Mouse (Mus musculus) right cerebral cortex, postnatal 14 days (tissue): ENCODE results near the gene Enpp3.
"Not testable (repeated sequence)": the region's sequence is repeated elsewhere in the genome, so short reads cannot be mapped to it uniquely, and the experiment has no call there.

Experiments used
- DNase-seq: peaks from one replicate; pipeline ENCODE4 v3.0.0; 2022

Gene Enpp3

DNA sequence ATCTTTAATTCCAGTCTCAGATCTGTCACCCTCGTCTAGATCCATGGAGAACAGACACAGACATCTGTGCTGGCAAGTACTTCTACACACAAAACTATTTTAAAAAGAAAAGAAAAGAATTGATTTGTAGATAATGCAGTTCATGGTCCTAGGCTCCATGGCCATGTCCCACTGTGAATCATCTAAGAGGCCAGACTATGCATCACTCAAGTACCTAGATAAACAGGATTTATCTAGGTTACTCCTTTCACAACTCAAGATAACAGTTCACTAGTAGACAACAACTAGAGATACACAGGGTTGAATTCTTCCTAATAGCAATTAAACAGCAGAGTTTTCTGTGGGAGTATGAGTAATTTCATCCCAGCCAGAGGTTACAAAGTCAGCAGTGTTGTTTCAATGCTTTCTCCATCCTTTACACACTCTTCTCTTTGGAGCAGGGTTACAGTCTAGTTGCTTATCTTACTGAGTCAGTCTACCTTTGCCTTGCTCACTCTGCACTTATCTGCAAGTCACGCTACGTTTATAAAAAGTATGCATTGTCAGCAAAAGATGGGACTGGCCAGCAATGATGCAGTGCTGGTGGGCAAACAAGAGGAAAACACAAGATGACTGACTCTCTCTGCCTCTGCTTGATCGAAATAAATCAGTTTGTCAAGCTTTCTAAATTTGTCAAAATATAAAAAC, 20.5 kb downstream of the Enpp3 start:
- DNase-seq: no peak

GRCm38 (mm10) chr10:24819526-24819925, 23.1 kb downstream of the Enpp3 start:
- no peak for DNase-seq

- no peak for DNase-seq
Observed at GRCm38 (mm10) chr10:24810639-24811038, 32.0 kb downstream of the Enpp3 start.

- no peak for DNase-seq
Observed at GRCm38 (mm10) chr10:24806756-24807155, 35.9 kb downstream of the Enpp3 start.

- DNase-seq: no peak
Observed at GRCm38 (mm10) chr10:24805876-24806275, 36.7 kb downstream of the Enpp3 start.

DNA sequence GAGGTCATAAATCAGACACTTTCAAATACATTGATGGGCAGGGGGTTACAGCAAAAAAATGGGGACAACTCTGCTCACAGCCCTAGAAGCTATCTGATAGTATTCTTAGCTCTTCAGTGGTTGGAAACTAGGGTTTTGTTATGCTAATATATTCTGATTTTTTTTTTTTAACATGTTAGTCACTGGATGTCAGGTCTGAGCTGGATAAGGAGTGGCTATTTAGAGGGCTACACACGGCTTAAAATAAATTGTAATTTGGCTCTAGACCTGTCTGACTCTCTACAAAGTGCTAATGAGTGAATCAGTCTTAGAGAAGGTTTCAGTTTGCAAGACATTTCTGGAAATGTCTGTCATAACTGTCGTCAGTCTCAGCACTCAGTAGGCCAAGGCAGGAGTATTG, 37.5 kb downstream of the Enpp3 start:
- DNase-seq: no peak

- DNase-seq: not testable (repeated sequence)
Observed at GRCm38 (mm10) chr10:24802742-24803244, 39.8 kb downstream of the Enpp3 start.

DNA sequence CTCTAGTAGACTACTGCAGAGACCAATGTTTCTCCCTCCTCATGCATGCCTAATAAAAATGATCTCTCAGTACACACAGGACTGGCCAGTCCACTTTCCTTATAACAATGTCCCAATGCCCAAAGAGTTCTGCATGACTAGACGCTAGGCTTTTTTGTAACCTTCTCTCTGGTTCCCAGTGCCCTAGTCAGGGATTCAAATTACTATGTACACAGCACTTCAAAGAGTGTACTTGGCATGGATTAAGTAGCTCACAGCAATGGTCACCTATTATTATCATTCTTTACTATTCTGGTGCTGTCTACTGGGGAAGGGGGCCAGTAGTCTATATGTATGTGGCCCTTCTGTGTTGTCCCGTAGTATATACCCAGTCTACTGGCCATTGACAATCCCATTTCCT, 40.8 kb downstream of the Enpp3 start:
- no peak for DNase-seq

- peak; percentile 78 for DNase-seq
Observed at GRCm38 (mm10) chr10:24797246-24797645, 45.4 kb downstream of the Enpp3 start.

- no peak for DNase-seq
Observed at GRCm38 (mm10) chr10:24792756-24793155, 49.9 kb downstream of the Enpp3 start.

DNA sequence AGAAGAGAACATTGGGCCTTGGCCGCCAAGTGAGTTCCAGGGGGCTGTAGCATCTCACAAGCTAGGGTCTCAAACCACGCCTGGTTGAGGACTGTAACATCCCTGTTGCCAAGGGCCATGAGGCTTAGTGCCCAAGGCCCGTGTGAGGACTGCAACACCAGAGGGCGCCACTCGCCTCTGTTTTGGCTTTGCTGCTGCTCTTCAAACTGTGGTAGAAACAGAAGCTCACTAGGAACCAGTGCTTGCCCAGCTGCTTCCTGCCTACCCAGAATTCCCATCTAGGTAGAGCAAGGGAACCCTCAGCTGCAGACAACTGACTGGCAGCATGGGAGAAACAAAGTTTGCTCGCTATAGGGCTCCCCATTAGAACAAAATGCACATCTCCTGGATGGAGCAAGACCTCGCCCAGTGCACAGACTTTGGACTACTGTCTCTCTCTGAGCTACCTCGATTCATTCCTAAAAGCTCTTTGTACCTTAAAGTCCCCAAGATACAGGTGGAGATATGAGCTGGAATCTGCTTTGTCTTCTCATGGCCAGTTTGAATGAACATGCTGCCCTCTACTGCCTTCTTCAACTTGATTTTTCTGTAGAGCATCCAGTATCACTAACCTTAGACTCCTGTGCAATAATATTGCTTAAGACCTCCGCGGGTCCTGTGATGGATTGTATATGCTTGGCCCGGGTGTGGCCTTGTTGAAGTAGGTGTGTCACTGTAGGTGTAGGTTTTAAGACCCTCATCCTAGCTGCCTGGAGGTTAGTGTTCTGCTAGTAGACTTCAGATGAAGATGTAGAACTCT, 52.7 kb downstream of the Enpp3 start:
- peak; percentile 63 for DNase-seq

- no peak for DNase-seq
Observed at GRCm38 (mm10) chr10:24785345-24785744, 57.3 kb downstream of the Enpp3 start.

DNA sequence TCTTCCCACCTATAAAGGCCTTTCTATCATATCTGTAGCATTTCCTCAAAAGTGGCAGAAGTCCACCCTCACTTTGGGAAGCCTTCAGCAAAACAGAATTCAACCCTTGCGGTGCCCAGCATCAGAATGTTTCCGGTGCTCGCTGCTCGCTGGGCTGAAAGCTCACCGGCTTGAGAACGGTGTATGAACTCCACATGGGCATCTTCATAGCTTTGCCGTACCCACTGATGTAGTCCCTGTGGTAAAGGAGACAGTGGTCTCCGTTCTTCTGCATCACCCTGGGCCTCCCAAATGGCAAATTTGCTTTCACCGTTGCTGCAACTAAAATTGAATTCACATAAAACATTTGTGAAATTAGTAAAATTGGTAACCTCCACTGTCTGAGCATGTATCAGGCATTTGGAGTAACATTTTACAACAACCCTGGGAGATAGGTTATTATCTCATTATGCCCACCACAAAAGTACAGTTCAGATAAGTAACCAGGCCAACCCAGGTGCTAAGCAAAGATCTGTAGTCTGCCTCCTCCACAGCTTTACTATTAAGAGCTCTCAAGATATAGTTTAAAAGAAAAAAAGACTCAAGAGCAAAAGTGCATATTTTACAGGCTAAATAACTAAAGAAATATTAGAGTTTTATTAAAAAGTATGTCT, 57.9 kb downstream of the Enpp3 start:
- no peak for DNase-seq

GRCm38 (mm10) chr10:24783946-24784345, 58.7 kb downstream of the Enpp3 start:
- DNase-seq: no peak

DNA sequence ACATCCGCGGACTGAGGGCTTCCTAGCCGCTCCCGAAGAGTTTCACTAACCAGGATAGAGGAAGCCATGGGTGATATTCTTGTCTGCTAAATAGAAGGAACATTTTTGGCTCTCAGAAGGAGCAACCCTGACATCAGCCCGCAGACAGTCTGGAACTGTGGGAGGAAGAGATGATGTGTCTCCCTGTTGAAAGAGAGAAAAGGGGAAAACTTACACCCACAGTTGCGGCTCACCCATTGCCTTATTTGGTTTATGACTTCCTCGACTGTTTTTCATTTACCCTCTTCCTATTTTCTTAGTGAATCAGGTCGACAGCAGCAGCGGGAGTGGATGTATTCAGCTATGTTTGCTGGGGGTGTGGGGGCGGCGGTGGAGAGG, 64.0 kb downstream of the Enpp3 start:
- no peak for DNase-seq

DNA sequence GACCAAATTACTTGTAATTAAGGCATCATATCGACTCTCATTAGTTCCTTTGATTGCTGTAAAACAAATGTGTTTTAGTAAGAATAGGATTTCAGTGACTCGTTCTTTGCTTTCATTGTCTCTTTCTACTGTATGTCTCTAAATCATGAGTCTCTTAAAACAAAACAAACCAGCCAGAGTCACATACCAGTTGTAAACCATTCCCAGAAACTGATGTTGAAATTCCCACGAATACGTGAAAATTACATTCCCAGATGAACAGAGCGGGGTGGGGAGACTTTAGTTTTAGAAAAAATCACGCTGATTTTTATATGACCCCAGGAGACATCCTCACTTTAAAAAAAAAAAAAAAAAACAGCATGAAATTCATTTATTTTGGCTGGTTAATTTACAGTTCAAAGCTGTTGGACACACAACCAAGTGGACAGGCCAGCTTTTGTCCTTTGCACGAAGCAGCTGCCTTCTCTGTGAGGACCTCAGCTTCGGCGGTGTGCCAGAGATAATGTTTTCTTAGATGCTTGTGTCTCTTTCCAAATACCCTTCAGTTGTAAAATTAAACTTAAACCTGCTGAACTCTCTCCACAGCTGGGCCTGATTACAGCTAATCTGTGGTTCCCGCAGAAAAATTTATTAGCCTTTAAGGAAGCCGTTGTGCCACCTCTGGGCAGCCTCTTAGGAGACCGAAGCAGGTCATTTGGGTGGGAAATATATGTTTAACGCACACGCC, 64.5 kb downstream of the Enpp3 start:
- DNase-seq: no peak

- no peak for DNase-seq
Observed at GRCm38 (mm10) chr10:24769496-24769895, 73.1 kb downstream of the Enpp3 start.

DNA sequence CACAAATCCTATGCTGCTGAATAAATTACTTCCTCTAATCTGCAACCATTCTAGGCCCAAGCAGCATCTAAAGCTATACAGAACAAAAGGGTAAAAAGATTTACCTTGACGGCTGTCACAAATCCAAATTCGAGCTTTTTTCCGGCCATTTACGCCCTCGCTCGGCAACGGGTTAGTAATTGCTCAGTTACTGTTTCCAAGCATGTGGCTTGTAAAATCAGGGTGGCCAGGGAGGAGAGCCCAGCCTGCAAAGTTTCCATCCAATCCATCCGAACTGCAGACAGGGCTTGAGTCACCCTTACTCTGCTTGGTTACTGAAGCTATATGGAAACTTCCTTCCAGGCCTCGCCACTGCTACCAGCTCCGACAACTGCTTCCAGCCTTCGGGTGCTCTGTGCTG, 74.9 kb downstream of the Enpp3 start:
- DNase-seq: no peak

DNA sequence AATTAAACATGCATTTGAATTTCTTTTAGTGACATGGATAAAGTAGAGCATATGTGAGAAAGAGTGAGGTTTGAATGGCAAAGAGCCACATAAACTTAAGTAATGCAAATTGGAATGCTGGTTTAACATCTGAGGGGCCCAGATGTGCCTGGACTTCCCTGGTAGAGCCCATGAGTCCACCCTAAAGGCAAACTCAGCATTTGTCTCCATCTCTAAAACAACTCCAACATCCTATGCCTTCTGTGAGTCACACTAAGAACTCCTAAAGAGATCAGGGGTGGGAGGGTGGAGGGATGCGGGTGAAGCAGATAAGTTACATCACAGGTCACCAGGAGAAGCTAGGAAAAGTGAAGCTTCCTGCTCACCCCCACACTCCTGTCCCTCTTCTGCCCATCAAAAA, 76.6 kb downstream of the Enpp3 start:
- DNase-seq: no peak

DNA sequence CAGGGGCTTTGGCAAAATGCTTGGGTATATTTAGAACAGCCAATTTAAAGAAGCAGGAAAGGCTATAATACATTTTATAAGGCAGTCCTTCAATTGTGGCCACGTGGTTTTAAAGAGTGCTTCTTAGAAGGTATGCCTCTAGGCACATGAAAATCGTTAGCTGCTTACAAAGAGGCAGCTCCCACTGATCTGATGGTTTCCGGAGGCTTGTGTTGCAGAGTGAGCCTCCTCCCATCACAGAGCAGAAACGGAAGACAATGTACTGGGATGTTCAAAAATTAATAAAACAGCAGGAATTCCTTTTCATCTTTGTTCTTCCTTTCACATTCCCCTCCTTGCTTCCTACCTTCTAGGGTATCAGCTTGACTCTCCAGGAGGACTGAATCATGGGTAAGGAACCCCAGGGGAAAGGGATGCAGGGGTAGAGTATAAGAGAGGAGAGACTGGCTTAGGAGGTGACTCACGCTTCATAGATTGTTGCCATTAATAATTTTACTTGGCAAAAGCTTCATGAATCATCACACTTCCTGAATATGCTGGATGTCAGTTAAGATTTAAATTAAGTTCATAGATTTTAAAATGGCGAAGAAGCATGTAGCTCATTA, 77.4 kb downstream of the Enpp3 start:
- DNase-seq: no peak

DNA sequence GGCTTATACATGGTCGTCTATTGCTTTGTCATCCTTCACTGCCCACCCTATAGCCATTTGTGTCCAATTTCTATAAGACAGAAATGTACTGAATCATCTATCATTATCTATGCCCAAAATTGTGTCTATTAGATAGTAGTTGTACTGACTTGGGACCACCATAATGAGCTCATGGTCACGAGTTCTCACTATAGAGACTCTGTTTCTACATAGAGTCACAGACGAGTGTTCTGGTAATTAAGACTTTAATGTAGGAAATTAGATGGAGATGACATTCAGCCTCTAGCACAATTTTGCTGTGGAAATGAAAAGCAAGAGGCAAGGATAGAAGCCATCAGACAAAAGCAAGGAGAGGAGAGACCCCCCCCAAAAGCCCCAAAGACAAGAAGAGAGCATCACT, 78.0 kb downstream of the Enpp3 start:
- DNase-seq: no peak

- DNase-seq: no peak
Observed at GRCm38 (mm10) chr10:24763257-24763656, 79.4 kb downstream of the Enpp3 start.
